ENCODE assay signal across 8 mouse cellular contexts in the genomic region with DNA sequence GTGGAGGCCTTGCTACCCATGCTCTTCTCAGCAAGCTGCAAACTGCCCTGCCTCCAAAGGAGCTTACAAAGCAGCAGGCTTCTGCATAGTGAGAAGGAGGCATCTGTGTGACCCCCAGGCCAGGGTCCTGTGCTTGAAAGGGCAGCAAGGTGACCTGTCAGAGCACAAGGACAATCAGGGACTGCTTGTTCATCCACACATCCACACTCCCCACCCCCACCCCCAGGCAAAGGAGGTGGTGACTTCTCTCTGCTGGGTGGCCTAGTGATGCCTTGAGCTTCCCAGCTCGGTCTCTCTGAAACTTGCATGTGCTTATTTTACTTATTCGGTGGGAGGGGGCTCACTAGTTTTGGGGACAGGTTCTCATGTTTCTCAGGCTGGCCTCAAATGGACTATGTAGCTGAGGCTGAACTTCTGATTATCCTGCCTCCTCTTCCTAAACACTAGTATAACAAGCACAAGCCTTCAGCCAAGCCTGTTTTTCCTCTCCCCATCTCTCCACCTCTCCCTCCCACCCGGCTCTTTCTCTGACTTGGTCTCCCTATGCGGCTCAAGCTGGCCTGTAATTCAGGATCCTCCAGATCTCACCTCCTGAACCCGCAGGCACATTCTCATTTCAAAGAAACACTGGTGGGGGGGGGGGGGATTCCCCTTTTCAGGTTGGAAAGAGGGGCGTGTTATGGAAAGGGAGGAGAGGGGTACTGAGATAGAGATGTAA. TPM values are rescaled to one million over a fixed set of nuclear protein-coding genes. Genes with fewer than 3 reads are reported as not detected.
DNase-seq lines count a peak whose midpoint lies in the region; ATAC-seq lines count a peak whose summit lies in the region.
"Had no signal": no experiment of that assay in that cellular context is flagged by ENCODE, and none has a peak within 500 bp of the region (broad histone marks: within the 10 kb centered on the region; RNA-seq: fewer than 3 reads in every experiment).

No protein-coding gene starts in this region.

- no peak for DNase-seq in heart, adult 8-10 months (ENCODE audit: low spot score)
- DNase-seq in embryo, embryonic 9.5 days (ENCODE audit: extremely low spot score) = peak; percentile 63
- DNase-seq in neural tube, embryonic 11.5 days (ENCODE audit: low spot score) = peak; percentile 18
- DNase-seq in lung, postnatal 25 days (ENCODE audit: low spot score) = no peak
- DNase-seq in frontal cortex, adult 2 months (ENCODE audit: extremely low spot score in 1 of 2, low spot score in 1 of 2) = no peak

- WGBS in heart, embryonic 13.5 days = 23% methylated on average over 6 of the region's 6 CpGs
- WGBS in hindbrain, embryonic 12.5 days = 5% methylated on average over 6 of the region's 6 CpGs
- 12% methylated on average over 6 of the region's 6 CpGs for WGBS in neural tube, embryonic 11.5 days

- ATAC-seq in heart, embryonic 13.5 days (ENCODE audit: extremely low read depth, insufficient number of reproducible peaks, low FRiP score, low TSS enrichment) = no peak
- ATAC-seq in hindbrain, embryonic 12.5 days (ENCODE audit: low FRiP score) = peak; percentile 24; the same call in 1 of the 2 replicates
- peak; percentile 26; the same call in 1 of the 2 replicates for ATAC-seq in neural tube, embryonic 11.5 days (ENCODE audit: insufficient read depth, low FRiP score, low TSS enrichment)

- no peaks in the 10 kb centered on the region; the same call in 1 of the 2 replicates for H3K27me3 ChIP-seq in heart, embryonic 13.5 days (replicated peaks)
- no peaks in the 10 kb centered on the region for H3K27me3 ChIP-seq in hindbrain, embryonic 12.5 days
- no peaks in the 10 kb centered on the region for H3K27me3 ChIP-seq in neural tube, embryonic 11.5 days (ENCODE audit: control insufficient read depth, insufficient read depth, low read length)
- H3K27me3 ChIP-seq: hindbrain, embryonic 15.5 days had no signal

- H3K4me2 ChIP-seq in heart, embryonic 13.5 days = peak overlapping the region; percentile 66
- peak overlapping the region; percentile 49; the same call in 1 of the 2 replicates for H3K4me2 ChIP-seq in hindbrain, embryonic 12.5 days (replicated peaks)
- no peak overlapping the region for H3K4me2 ChIP-seq in neural tube, embryonic 11.5 days (ENCODE audit: low read depth)

- no peaks in the 10 kb centered on the region for H3K36me3 ChIP-seq in heart, embryonic 13.5 days
- H3K36me3 ChIP-seq in hindbrain, embryonic 12.5 days = no peaks in the 10 kb centered on the region
- no peaks in the 10 kb centered on the region for H3K36me3 ChIP-seq in neural tube, embryonic 11.5 days (ENCODE audit: control insufficient read depth, insufficient read depth, low read length)
- H3K36me3 ChIP-seq: hindbrain, embryonic 15.5 days had no signal

- H3K9ac ChIP-seq in heart, embryonic 13.5 days = 0 out of 2 replicates have a peak overlapping the region, but pooled peaks have one; percentile 33
- H3K9ac ChIP-seq in hindbrain, embryonic 12.5 days = no peak overlapping the region
- H3K9ac ChIP-seq in neural tube, embryonic 11.5 days (ENCODE audit: low read length) = no peak overlapping the region

- no peak overlapping the region for H3K27ac ChIP-seq in heart, embryonic 13.5 days (replicated peaks)
- peak overlapping the region; percentile 52 for H3K27ac ChIP-seq in hindbrain, embryonic 12.5 days
- H3K27ac ChIP-seq in neural tube, embryonic 11.5 days (ENCODE audit: low read depth, low read length) = no peak overlapping the region

- no peaks in the 10 kb centered on the region for H3K9me3 ChIP-seq in heart, embryonic 13.5 days
- no peaks in the 10 kb centered on the region for H3K9me3 ChIP-seq in hindbrain, embryonic 12.5 days (replicated peaks)
- no peaks in the 10 kb centered on the region for H3K9me3 ChIP-seq in neural tube, embryonic 11.5 days (ENCODE audit: control insufficient read depth, low read length)
- H3K9me3 ChIP-seq: hindbrain, embryonic 15.5 days had no signal

- H3K4me1 ChIP-seq in heart, embryonic 13.5 days = peaks cover 23% of the 10 kb centered on the region
- H3K4me1 ChIP-seq in hindbrain, embryonic 12.5 days = peaks cover 20% of the 10 kb centered on the region
- H3K4me1 ChIP-seq in neural tube, embryonic 11.5 days (ENCODE audit: control insufficient read depth, insufficient read depth, low read length) = peaks cover 11% of the 10 kb centered on the region

- no peak overlapping the region for H3K4me3 ChIP-seq in heart, embryonic 13.5 days
- no peak overlapping the region for H3K4me3 ChIP-seq in hindbrain, embryonic 12.5 days
- H3K4me3 ChIP-seq in neural tube, embryonic 11.5 days (ENCODE audit: low read depth, low read length) = no peak overlapping the region

RNA-seq across cellular contexts. Expression of gene Sept5, which starts 56.4 kb away (rescaled TPM):
- 8.8 TPM in 2 replicates for polyA plus RNA-seq in heart, embryonic 13.5 days (2015; fragmentation: Nextera tagmentation; extraction: Ambion mirVana)
- 1 to 10 TPM; 2.2 to 4.1 (median 3.0) TPM for total RNA-seq in heart, adult 8-10 months (2022)
- polyA plus RNA-seq in hindbrain, embryonic 12.5 days (2016; fragmentation: Nextera tagmentation; extraction: Ambion mirVana) = 98.7 and 105 TPM in 2 replicates
- polyA plus RNA-seq in neural tube, embryonic 11.5 days (2014; fragmentation: Nextera tagmentation; extraction: Ambion mirVana) = 68.6 and 79.8 TPM in 2 replicates
- polyA plus RNA-seq in frontal cortex, adult 2 months (2012; rRNA removed) = 772 and 810 TPM in 2 replicates

RNA-seq across cellular contexts. Expression of gene Gm49601, which starts 60.0 kb away (rescaled TPM):
- 1.4 and 1.8 TPM in 2 replicates for polyA plus RNA-seq in heart, embryonic 13.5 days (2015; fragmentation: Nextera tagmentation; extraction: Ambion mirVana)
- total RNA-seq in heart, adult 8-10 months (2022) = 1 to 10 TPM in 1 of 4 experiments, under 1 TPM in 3; 0.46 to 2.0 (median 0.66) TPM
- polyA plus RNA-seq in hindbrain, embryonic 12.5 days (2016; fragmentation: Nextera tagmentation; extraction: Ambion mirVana) = 12.6 and 13.5 TPM in 2 replicates
- 3.6 and 3.8 TPM in 2 replicates for polyA plus RNA-seq in neural tube, embryonic 11.5 days (2014; fragmentation: Nextera tagmentation; extraction: Ambion mirVana)
- 128 and 169 TPM in 2 replicates for polyA plus RNA-seq in frontal cortex, adult 2 months (2012; rRNA removed)

Comparison
In these comparisons a context has a peak if more than half of its experiments do, and no peak if none do; other contexts are left out.
1. DNase-seq: peak in embryo, embryonic 9.5 days (single experiment) and neural tube, embryonic 11.5 days (single experiment); none in heart, adult 8-10 months (single experiment), lung, postnatal 25 days (single experiment) and frontal cortex, adult 2 months (0 of 2).